Mouse (Mus musculus) kidney, postnatal 4 days (tissue): Measurements from ENCODE around the gene Il1rn.

Source experiments
- DNase-seq, 2 experiments: peaks; one replicate each; pipeline ENCODE4 v3.0.0; 2021; ENCODE audit warnings: mixed read lengths in 2 of 2

The Il1rn gene

DNA sequence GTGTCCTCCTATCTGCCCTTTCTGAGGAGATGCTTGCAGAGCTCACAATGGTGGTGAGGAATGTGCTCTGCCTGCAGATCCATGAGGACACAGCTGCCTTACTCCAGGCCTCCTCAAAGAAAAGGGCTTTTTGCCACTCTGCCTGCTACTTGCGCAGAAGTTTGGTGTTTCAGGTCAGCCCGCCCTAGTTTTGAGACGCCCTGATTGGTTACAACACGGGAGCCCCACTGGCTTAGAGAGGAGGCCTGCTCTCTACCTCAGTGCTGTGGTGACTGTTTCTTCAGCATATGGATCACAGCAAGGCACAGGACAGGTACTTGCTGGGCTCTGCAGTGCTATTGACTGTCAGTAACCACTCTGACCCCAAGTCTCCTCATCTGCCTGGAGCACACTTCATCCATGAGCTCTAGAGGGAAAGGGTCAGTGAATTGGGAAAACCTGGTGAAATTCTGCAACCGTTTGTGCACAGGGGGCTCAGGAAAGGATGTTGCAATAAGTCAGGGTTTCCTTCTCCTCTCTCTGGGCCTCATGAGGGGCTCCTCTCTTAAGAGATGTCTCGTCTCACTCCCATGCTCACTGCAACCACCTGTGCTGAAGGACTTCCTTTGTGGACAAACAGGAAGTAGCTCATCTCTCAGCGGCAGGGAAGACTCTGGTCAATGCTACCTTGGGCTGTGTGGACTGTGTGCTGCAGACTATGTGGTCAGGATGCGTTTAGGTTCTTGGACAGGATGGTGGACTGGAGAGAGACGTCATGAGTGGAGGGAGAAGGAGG is 46.0 kb downstream of the Il1rn start:
- no peak for DNase-seq

- DNase-seq, result no peak
Observed at GRCm38 (mm10) chr2:24383636-24384035, 47.0 kb downstream of the Il1rn start.

DNA sequence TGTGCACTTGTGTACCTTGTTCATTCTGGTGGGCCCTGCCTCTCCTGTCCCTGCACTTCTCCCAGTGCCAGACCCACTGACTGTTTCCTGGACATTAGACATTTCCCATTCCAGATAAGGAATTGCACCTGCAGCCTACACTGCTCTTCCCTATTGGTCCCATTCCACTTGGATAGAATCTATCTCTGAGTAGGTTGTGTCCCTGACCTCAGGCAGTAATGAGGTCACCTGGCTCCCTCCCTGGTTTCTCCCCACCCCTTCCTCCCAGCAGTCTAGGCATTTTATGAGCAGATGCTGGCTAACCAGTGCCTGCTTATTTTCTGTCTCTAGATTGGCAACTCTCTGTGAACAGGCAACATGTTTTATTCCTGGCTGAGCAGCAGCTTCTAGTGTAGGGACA is 47.7 kb downstream of the Il1rn start:
- DNase-seq, result no peak

DNA sequence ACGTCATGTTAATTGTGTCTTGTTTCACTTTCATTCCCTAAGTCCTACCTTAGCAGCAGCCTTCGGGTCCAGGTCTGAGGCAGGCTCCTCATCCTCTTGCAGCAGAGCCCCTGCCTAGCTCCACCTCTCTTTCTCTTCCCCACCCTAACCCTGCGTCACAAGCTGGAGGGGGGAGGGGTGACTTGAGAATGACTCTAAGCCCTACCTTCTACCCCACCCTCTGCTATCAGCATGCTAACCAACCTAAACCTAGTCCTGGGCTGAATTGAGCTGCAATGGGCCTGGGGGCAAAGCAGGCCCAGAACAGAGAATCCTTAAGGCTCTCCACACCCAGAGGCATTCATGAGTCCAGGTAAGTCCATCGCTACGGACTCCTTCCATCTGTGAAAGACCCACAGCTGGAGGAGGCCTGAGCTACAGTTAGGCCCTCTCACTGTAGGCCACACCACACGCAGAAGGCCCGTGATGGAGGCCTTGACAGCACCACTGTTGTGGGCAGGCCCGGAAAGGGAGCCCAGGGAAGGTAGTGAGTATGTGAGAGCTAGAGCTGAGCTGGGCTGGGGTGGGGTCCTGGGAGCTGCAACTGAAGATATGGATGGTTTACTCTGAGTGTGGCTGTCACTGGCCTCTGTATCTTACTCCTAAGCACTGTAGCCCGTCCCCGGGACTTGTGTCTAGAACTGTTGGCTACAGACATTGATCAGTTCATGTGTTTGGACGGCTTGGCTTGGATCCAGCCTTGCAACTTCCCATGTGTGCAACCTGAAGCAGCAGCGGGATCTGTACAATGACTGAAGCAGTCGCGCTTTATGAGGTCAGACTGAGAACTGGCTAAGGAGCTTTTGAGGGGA is 48.7 kb downstream of the Il1rn start:
- DNase-seq, result no peak

DNA sequence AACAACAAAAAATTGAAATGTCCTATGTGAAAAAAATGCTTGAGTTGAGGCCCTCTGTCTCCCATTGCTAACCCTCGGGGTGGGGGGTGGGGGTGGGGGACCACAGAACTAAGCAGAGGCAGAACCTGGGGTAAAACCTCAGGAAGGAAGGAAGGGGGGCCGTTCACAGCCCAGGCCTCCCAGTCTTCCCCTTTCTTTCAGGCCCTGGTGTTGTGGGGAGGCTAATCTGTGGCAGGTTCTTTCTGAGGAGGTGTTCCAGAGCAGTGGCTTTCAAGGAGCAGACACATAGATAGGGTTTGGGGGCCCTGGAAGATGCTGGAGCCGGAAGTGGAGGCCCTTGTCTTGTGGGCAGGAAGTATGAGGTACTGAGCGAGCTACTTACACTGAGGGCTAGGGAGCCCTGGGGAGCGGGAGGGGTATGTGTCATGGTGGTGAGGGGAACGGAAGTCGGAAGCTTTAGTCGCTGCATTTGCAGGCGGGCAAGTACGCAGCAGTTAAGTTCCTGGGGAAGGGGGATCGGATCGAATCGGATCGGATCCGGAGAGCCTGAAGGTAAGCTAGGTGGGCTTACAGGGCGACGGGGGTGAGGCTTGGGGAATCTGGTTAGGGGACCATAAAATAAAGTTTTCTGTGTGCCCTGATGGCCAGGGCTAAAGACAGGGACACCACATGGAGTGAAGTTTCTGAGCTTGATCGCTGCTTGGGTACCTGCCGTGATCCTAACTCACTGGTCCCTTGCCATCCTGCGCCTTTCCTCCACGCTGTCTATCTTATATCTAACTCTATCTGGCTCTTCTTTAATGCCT is 49.7 kb downstream of the Il1rn start:
- DNase-seq, result no peak

GRCm38 (mm10) chr2:24386964-24387320 is 50.3 kb downstream of the Il1rn start:
- DNase-seq, result no peak

DNA sequence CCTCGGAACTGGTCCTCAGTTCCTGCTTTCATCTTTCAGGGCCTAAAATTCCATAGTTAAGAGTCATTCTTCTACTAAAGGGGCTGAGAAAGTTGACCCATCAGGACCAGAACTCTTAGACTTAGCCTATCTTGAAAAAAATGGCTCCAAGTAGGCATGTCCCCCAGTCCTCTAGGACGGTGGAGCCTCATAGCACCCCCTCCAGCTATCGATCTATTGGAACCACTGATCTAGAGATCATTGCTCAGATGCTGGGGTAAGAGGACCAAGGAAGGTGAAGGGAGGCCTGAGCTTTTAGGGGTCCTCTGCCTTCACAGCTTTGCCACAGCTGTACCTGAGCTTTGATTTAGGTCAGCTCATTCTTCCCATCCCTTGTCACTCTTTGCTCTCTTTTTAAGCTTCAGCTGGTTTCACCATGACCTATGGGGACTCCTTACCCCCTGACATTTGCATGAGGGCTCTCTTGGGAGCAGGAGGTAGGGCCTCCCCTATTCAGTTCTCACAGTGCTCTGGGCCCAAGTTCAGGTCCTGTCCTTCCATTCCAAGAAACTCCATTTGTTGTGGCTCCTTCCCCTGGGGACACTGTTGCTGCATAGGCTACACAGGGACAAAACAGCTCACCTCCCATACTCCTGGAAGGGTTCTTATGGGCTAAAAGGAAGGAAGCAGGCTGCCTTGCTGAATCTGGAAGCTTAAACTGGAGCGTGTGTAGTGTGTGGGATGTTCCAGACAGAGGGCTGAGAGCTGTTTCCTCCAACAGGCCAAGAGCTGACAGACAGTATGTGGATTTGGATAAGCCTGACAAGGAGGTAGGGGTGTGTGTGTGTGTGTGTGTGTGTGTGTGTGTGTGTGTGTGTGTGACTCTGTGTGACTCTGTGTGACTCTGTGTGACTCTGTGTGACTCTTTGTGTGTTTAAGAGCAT is 51.0 kb downstream of the Il1rn start:
- DNase-seq, result no peak

DNA sequence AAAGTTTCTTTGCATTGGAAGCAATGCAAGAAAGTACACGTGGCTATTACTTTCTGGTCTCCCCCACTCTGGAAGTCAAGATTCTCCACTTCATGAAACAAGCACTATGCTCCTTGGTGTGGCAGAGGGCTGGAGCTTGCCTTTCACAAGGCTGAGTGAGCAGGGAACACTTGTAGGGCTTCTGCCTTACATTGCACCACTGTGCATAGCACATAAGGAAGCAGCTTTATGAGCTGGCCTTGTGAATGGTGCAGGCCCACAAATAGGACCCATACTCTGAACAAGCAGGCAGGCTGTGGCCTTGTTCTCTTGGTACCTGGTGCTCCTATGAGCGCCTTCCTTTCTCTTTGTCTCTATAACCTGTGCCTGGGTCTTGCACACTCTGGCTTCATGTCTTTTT is 56.6 kb downstream of the Il1rn start:
- DNase-seq, result no peak

- DNase-seq, result peak in 1 of 2 experiments; percentile 23
Observed at GRCm38 (mm10) chr2:24397115-24397514, 60.5 kb downstream of the Il1rn start.

- DNase-seq, result no peak
Observed at GRCm38 (mm10) chr2:24400711-24401110, 64.1 kb downstream of the Il1rn start.
